Mouse (Mus musculus) urinary bladder, postnatal 10 days (tissue): ENCODE results near the gene Rcn1.

ENCODE experiments used
- DNase-seq: peaks from one replicate; pipeline ENCODE4 v3.0.0; 2022; ENCODE audit warnings: low spot score

Gene Rcn1

DNA sequence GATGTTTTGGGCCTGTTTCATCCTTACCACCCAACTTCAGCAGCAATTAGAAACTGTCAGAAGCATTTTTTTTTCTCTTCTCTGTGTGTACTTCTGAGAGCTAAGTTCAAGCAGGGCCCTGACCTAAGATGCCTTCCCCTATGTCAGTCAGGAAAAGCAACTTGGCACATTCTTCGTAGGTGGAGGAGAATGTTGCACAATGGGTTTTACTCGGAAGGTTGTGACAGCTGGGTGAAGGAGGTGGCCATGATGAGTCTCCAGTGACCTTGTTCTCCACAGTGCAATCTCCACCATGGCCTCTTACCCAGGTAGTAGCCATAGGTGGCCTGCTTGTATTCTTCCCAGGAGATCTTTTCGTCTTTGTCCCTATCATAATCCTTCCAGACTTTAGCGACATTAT is 4.7 kb downstream of the Rcn1 start:
- no peak for DNase-seq

DNA sequence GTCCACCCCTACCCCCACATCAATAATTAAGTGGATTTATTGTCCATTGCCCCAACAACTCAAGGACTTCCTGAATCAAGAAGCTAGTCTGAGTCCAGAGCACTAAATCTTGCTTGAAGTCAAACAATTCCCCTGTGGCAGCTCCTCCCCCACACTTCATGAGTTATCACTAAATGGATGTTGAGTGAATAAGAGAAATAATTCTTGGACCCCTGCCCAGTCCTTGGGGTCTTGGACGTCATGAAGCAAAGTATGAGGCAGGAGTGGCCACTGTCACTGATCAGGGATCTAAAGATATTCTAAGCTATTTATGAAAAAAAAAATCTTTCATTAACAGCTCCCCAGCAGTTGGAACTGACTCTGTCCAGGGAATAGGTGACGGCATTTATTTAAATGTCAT is 6.6 kb downstream of the Rcn1 start:
- DNase-seq, result no peak

DNA sequence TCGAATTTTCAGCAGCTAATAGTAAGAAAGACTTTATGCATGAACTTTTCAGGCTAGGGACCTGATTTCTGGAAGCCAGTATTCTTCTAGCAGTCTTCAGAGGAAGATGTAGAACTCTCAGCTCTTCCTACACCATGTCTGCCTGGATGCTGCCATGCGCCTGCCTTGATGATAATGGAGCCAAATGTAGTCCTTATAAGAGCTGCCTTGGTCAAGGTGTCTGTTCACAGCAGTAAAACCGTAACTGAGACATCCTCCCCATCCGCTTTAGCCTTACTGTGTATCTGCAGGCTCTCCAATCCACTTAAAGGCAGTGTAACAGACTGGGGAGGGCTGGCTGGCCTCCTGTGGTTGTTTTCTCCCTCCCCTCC is 7.7 kb downstream of the Rcn1 start:
- DNase-seq, result no peak

DNA sequence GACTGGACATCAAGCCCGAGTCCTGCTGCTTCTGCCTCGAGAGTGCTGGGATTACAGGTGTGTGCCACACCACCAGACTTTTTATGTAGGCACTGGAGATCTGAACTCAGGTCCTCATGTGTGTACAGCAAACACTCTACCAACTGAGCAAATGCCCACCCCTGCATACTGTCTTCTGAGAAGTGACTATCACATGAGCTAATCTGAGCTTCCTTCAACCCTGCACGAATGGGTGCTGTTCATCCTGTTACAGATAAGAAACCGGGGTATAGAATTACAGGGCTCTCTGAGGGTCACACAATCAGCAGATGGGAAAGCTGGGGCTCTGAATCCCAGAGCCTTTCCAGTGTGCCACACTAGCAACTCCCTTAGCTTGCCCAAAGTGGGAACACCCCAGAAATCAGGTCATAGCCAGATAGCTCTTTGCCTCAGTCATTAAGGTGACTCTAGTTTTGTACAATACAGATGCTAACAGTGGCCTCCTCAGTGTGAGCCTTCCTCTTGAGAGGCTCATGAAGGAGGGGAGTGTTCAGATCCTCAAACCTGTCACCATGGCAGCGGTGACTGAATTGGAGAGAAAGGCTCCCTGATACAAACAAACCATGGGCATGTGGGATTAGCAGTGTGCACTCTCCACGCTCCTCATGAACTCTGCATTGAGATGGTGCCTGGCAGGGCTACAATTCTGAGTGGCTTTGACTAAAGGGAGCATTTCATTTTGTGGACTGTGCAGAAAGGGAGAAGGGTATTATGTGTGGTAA is 8.3 kb downstream of the Rcn1 start:
- no peak for DNase-seq

DNA sequence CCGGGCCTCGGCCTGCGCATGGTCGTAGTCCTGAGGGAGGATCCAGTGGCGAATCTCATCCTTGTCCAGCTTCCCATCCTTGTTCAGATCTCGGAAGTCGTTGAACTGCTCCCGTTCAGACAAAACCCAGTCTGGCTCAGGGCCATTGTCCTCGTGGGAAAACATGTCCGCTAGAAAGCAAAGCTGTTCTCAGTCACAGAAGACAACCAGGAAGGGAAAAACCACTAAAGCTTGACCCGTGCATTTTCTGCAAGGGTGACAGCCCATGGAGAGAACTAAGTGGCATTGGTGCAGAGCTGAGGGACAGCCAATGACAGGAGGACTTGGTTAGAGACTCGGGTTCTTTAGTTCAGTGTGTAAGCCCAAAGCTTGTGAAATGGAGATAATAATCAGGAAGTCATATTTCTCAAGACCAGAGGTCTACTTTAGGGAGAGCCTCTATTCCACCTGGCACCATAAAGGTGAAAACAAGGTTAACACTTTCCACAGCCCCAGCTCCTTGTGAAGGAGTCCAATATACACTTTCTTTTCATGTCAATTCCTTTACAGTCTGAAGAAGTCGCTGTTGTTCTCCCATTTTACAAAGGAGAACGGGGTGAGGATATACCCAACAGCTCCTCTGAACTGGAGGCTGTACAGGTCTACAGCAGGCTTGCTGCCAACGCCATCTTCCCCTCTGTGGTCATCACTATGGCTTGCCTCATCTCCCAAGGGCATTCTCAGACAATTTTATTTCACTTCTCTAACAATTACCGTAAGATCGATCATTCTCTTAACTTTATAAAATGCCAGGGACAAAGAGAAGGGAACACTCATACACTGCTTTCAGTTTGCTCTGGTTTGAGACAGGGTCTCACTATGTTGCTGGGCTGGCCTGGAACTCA is 9.9 kb downstream of the Rcn1 start:
- DNase-seq, result no peak

DNA sequence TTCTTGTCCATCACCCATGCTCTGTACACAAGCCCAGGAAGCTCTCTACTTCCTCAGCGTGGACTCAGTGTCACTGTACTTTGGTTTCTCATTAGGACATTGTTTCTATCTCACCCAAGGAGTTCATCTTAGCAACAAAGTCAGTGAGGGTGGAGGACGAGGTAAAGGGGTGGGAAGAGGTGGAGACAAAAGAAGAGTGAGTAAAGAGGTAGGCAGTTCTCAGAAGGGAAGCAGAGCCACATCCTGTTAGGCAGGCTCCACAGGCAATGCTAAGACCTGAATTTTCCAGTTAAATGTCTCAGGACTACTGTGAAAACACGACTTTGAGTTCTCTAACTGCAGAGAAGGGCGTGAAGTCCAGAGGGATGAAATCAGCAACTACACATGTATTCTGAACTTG is 12.7 kb downstream of the Rcn1 start:
- DNase-seq, result no peak

DNA sequence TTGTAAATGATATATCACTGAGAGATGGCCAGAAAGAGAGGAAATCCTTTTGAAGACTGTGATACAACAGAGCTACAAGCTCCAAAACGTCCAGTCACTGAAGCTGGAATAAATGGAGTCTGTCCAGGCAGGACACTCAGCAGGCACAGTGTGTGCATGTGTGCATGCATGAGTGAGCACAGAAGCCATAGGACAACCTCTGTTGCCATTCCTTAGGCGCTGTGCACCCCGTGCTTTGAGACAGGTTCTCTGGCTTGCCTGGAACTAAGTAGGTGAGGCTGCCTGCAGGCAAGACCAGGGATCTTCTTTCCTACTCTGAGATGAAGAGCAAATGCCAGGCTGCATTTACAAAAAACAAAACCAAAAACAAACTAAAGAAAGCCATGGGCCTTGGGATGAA is 14.1 kb downstream of the Rcn1 start:
- DNase-seq, result no peak

DNA sequence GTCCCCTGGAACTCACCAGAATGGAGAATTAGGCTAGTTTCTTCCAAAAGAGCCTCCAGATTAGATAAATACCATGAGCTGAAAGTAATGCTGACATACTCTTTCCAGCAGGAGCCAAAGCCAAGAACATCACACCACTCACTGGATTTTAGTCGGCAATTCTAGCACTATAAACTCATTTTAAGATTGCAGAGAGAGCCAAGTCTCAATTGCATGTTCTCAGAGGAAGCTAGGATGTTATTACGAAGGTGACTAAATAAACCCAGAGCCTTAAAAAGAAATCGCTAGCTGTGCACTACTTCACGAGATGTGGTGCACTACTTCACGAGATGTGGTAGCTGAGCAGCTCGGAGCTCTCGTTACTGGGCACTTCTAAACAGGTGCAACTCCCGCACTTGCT is 16.1 kb downstream of the Rcn1 start:
- DNase-seq, result no peak

DNA sequence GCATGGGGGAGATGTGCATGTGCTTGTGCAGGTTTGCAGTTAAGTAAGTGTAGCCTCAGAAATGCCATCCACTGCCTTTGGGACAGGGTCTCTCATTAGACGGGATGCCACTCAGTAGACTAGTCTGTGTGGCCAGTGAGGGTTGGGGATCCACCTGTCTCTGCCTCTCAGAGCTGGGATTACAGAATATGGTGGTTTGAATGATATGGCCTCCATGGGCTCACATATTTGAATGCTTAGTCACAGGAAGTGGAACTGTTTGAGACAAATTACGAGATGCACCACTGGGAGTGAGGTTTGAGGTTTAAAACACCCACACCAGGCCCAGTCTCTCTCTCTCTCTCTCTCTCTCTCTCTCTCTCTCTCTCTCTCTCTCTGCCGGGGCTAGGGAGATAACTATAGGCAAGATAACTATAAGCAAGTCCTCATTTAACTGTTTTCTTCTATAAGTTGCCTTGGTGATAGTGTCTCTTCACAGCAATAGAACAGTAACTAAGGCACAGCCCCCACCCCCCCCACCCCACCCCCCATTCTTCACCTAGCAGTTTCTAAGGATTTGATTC is 18.3 kb downstream of the Rcn1 start:
- DNase-seq, result no peak

DNA sequence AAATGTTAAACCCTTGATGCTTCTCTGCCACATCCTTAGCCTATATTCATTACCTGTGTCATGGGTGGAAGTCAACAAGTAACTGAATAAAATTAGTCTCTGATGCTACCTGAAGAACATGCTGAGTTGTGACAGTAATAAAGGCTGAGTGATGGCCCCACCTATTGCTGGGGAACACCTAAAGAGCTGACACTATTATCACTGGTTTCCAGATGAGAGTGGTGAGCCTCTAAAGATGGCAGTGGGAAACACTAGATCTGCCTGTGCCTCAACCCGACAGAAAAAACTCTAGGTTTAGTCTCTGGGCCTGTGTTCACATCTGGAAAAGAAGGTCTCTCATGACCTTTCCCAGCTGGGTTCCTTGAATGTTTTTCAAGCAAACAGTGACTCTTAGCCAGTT is 19.4 kb downstream of the Rcn1 start:
- DNase-seq, result no peak

DNA sequence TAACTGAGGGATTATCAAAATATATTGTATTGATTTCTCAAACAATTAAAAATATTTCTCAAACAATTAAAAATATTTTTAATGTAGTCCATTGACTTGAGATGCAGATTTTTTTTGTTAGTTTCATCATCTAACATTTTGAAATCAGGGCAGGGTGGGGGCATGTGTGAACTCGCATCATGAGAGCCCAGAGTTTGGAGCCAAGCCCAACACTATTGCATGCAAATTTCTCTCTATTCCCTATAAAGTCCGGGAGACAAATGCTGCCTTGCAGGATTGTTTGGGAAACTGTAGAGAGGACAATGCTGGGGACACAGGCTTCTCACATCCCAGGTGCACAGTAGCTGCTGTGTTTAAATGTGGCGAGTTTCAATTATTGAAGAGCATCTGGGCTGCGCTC is 23.4 kb downstream of the Rcn1 start:
- no peak for DNase-seq

DNA sequence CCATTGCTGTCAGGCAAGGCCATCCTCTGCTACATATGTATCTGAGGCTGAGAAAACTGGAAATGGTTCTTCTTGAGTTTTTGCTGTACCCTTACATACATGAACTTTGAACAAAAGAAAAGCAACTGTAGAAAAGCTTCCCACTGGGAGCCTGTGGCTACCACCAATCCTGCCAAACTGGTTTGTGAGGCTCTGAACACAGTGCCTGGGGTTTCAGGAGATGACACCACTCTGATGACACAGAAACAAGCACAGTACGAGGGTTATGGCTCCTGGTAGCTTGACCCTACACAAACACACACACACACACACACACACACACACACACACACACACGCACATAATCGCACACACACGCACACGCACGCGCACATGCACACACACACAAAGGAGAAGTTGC is 23.9 kb downstream of the Rcn1 start:
- DNase-seq, result no peak

DNA sequence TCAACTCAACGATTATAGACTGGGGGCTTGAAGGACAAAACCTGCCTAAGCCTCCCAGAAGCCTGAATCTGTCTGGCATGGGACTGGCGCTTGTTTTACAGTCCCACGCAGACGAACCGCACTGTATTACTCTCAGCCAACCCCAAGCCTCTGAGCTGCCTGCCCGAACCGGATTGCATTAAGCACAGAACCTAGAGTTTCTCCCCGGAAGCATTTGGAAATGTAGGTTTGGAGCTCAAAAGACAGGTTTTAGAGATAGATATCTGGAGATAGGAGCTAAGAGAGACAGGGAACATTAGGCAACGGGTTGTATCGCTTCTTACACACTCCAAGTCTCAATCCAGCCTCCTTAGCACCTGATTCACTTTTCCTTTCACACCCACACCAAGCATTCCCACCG is 25.5 kb downstream of the Rcn1 start:
- no peak for DNase-seq

DNA sequence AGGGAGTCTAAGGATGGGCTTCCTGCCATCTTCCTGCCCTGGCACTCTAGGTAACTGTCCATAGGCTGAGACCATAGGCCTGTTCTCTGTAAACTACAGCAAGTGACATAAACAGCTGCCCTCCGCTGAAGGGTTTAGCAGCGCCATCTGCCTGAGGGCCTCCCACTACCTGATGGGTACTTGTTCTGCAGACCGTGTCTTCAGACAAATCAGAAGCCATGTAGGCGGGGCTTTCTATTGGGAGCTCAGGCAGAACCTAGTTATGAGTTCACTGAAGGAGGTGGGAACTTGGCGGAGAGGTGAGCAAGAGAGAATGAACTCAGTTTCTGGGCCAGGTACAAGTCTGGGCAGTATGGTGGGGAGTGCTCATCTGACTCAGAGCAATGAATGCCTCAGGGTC is 26.4 kb downstream of the Rcn1 start:
- no peak for DNase-seq

DNA sequence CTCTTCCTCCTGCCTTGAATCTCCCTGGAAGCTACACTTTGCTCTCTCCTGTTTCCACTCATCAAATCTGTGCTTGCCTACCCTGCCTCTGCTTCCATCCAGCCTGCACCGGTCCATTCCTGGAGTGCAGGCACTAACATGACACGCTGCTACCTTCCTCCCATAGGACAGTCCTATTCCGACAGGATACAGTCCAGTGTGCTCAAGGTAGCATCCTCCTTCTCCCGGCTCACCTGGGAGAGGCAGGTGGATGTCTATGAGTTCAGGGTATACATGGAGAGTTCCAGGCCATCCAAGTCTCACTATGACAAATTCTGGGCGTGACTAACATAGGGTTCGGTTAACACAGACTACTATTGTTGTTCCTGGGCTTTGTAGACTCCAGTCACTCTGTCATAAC is 27.0 kb downstream of the Rcn1 start:
- DNase-seq, result no peak

DNA sequence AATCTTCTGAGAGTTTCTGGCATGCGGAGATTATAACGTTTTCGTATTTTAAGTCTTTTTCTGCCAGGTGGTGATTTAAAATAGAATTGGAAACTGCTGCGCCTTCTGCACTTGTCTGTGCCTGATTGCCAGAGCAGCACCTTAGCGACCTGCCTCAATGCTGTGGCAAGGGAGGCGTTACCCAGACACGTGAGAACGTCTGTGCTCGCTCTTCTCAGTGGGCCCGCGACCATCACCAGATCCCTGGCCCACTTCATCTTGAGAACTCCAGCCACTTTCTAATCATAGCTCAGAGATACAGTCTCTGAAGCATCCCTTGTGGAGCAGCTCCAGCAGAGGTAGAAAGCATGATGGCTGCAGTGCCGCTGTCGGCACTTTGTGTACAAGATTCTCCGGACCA is 28.4 kb downstream of the Rcn1 start:
- no peak for DNase-seq

DNA sequence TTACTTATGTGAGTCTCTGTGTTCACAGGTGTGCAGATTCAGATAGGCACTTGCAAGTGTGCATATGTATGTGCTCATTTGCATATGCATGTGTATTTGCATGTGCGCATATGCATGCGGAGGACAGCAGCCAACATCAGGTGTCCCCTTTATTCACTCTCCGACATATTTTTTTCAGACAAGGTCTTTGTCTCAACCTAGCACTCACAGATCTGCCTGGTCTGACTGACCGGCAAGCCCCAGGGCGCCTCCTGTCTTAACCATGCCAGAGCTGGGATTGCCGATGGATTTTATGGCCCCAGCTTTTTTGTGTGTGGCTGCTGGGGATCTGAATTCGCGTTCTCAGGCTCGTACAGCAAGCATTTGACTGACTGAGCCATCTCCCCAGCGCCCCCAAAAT is 28.9 kb downstream of the Rcn1 start:
- no peak for DNase-seq

DNA sequence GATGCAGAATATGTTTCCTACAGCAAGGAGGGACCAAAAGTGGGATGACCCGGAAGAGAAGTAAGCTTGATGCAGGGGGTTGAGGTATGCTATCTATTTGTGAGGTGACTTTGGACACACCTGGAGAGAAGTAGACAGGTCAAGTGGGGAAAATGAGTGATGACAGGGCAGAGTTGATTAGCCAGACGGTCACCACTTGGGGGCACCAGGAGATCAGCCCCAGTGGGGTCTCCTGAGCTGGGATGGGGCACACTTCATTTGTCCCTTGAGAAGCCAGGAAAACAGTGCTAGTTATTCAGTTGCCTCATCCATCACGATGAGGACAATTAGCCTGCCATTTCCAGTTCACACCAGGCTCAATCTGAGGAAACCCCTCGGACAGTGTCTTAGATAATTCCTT is 31.5 kb downstream of the Rcn1 start:
- DNase-seq, result no peak

DNA sequence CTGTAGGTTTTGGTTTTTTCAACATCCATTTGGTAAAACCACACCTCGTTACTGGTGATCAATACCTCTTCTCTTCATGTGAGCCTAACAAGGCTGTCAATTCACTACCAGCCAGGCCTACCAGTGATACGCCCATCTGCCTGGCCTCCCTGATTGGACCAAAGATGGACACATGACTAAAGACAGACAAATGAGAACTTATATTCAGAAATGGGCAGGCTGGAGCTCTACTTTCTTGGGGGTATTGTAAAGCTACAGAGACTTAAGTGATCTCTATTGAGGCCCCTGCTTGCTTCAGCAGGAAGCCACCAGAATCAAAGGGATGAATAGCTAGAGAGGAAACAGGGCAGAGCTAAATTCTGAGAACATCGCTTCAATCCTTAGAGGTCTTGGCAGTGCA is 41.1 kb downstream of the Rcn1 start:
- no peak for DNase-seq

DNA sequence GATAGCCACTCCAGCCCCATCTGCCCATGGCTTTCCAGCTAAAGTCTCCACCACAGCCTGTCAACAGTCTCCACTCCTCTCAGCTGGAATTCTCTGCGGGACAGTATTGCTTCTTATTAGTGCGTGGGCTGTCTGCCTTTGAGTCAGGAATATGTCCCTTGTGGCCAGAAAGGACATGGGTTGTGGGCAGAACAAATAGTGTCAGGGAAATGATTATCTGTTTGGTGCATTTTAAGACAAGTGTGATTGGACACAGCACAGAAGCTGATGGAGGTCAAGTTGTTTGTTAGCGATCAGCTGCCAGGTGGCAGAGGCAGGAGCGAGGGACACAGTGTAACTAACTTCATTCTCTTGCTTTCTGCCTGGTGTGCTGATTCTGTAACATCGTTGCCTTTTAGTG is 42.3 kb downstream of the Rcn1 start:
- no peak for DNase-seq

DNA sequence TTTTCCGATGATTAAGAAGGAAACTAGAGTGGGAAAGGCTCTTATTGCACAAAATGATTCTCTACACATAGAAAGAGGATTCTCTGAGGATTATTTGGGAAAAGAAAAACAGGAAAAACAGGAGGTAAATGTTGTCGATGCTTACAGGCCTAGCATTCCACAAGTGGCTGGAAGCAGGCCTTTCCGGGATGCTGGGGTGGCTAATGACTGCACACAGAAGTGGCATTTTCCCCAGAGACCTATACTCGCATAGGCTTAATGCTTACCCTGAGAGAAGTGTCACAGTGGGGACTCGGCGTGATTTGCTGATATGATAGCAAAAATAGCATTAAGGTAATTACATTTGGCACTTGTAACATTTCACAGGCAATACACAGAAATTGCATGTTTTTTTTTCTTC is 50.2 kb downstream of the Rcn1 start:
- no peak for DNase-seq

DNA sequence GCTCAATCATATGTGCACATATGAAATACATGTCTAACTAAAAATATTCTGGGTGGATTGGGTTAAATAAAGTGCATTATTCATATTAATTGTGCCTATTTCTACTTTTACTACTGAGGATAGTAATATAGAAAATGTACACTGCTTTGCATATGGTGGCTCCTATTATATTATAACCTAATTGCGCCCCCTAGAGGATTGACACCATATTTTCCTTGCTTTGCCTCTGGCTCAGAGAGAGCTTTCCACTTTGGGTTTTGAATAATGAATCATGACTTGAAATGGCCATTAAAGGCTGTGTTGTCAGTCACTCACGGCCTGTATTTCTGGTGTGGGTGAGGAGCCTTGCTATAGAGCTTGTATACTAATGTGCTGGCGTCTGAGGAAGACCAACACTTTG is 59.1 kb downstream of the Rcn1 start:
- DNase-seq, result no peak

DNA sequence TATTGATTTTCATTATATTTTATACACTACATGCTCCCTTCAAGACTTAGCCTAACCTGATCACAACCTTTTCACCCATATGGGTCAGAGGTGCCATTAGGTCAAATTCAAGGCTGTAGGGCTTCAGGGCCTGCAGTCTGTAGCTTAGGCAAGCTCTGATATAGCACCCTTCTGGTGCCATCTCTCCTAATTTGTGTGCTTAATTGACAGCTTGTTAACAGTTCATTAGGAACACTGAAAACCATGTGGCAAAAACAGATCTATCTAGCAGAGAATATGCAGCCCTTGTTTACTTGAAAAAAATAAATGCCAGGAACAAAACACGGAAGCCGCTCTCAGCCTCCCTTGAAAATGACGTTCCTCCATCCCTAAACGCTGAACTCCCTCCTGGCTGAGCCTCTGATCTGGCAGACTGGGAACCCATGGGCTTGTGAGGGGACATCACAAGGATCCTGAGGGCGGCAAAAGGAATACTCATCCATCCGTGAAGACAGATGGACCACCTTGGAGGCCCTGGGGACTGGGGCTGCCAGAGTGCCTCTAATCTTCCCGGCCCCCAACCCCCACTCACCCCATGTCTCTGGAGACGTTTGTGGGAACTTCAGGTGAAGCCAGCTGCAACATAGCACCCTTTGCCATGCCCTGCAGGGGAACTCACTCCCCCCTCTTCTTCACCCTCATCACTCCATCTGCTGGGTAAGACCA is 61.8 kb downstream of the Rcn1 start:
- DNase-seq, result no peak
